Mouse (Mus musculus) neural tube, embryonic 13.5 days (tissue): ENCODE measurements at regions not wholly inside any gene's neighbourhood (a gene's known extent, or its start where the extent isn't known, plus 50 kb on each side); places are given as distances from the start of the nearest gene placed in this dataset.

Experiments
- ATAC-seq: fragments of 200-750 bp; cut with Nextera tagmentation; 2 replicates; pipeline ENCODE4 v1.8.0; 2017; ENCODE audit warnings: low read depth, mild to moderate bottlenecking, moderate TSS enrichment, moderate library complexity
- H3K27ac ChIP-seq: fragments of 300-500 bp; sonication (generic); replicated peaks from 2 replicates; pipeline ENCODE4 v1.5.1; 2015; ENCODE audit warnings: moderate library complexity, mild to moderate bottlenecking, inconsistent platforms
- H3K27me3 ChIP-seq: fragments of 300-500 bp; sonication (generic); 2 replicates; pipeline ENCODE4 v1.6.1; 2015; ENCODE audit warnings: mild to moderate bottlenecking, inconsistent platforms
- H3K36me3 ChIP-seq: fragments of 300-500 bp; sonication (generic); 2 replicates; pipeline ENCODE4 v1.6.1; 2015; ENCODE audit warnings: mild to moderate bottlenecking, inconsistent platforms
- H3K4me1 ChIP-seq: fragments of 300-500 bp; sonication (generic); replicated peaks from 2 replicates; pipeline ENCODE4 v1.6.1; 2015; ENCODE audit warnings: inconsistent platforms
- H3K4me2 ChIP-seq: fragments of 300-500 bp; sonication (generic); 2 replicates; pipeline ENCODE4 v1.6.1; 2015; ENCODE audit warnings: inconsistent platforms, mild to moderate bottlenecking, moderate library complexity
- H3K4me3 ChIP-seq: fragments of 300-500 bp; sonication (generic); 2 replicates; pipeline ENCODE4 v1.5.1; 2015; ENCODE audit warnings: mild to moderate bottlenecking, inconsistent platforms
- H3K9ac ChIP-seq: fragments of 300-500 bp; sonication (generic); 2 replicates; pipeline ENCODE4 v1.6.1; 2015; ENCODE audit warnings: moderate library complexity, mild to moderate bottlenecking, inconsistent platforms
- H3K9me3 ChIP-seq: fragments of 300-500 bp; sonication (generic); 2 replicates; pipeline ENCODE4 v1.6.1; 2016; ENCODE audit warnings: inconsistent platforms
- WGBS: fragments of 180-500 bp; shearing (Covaris S2); methylation state at CpG from one replicate; pipeline ENCODE4 v1.1.7; 2015; 5-methylcytosine and 5-hydroxymethylcytosine counted together

DNA sequence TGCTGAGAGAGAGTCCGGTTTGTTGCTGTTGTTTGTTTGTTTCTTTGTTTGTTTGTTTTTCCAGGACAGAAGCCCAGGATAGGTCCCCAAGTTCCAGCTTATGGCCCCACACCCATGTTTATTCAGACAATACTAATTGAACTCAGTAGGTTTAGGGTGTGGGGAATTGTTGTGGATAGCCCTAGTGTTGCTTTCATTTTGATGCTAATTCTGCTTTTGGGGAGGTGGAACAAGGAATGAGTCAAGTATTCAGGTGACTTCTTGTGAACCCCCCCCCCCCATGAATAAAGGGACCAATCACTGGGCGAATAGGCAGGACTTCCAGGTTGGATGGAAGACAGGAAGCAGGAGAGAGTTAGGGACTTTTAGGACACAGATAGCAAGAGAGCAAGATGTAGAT is 75.0 kb upstream of the Intu start:
- Histone ChIP-seq H3K4me3 (no peak overlapping the region), H3K9ac (no peak overlapping the region), H3K36me3 (no peaks in the 10 kb centered on the region), H3K9me3 (no peaks in the 10 kb centered on the region), H3K4me1 (peaks cover 5% of the 10 kb centered on the region), H3K4me2 (no peak overlapping the region), H3K27me3 (no peaks in the 10 kb centered on the region), H3K27ac (no peak overlapping the region)
- no peak for ATAC-seq
- WGBS, result 81% methylated on average over 2 of the region's 2 CpGs

DNA sequence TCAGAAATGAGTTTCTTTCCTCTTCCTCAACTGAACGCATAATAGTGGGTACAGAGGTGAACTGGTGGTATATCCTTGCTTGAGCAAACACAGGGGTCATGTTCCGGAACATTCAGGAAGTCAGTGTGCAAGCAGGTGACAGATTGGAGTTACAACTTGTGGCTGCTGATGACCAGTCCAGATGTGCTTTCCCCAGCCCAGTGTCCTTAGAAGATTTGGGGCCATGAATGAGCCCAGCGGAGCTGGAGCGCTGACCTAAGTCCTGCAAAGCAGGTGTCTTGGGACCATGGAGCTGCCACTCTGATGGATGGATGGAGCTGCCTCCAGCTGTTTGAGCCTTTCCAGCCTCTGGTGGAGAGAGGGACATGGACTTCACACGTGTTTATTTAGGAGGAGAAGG is 72.6 kb upstream of the Intu start:
- Histone ChIP-seq H3K27ac (no peak overlapping the region), H3K27me3 (no peaks in the 10 kb centered on the region), H3K9me3 (no peaks in the 10 kb centered on the region), H3K9ac (no peak overlapping the region), H3K4me2 (no peak overlapping the region), H3K4me3 (no peak overlapping the region), H3K4me1 (peaks cover 4% of the 10 kb centered on the region), H3K36me3 (no peaks in the 10 kb centered on the region)
- ATAC-seq, result no peak
- 80% methylated on average over 5 of the region's 5 CpGs for WGBS

DNA sequence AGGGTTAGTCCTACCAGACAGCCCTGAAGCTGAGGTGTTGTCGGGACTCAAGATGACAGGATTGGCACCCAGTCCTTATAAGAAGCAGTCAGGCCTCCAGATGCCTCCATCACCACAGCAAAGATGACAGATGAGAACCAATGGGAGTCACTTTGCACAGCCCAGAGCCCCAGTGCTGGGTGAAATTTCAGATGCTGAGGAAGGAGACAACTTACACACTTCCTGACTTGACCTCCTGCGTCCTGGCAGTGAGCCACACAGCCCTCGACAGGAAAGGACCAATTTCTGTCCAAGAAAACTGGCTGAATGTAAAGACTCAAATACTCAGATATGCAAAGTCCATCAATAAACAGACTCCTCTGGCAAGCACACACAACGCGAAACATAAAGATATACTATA is 67.6 kb upstream of the Intu start:
- H3K27me3 ChIP-seq, result no peaks in the 10 kb centered on the region
- H3K9me3 ChIP-seq, result no peaks in the 10 kb centered on the region
- H3K27ac ChIP-seq, result no peak overlapping the region
- 84% methylated on average over 5 of the region's 5 CpGs for WGBS
- H3K4me2 ChIP-seq, result no peak overlapping the region
- no peak for ATAC-seq
- no peak overlapping the region for H3K4me3 ChIP-seq
- H3K9ac ChIP-seq, result no peak overlapping the region
- H3K36me3 ChIP-seq, result no peaks in the 10 kb centered on the region
- no peaks in the 10 kb centered on the region for H3K4me1 ChIP-seq

DNA sequence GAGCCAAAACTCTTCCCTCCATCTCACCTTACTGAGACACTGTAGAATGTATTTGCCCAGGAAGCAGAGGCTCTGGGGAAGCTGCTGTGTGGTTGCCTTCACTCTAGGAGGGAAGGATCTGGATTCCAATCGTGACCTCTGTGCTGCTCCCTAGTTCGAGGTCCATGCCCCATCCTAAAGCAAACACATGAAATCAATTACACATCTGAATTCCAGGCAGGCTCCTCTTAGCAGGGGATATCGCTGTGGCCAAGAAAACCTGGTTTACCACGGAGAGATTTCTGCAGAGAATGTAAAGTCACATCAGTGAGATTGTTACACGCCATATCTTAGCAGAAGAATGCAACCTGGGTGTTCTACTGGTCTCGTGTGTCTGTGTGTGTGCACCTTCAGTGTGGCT is 61.0 kb upstream of the Intu start:
- no peaks in the 10 kb centered on the region for H3K9me3 ChIP-seq
- 72% methylated on average over 6 of the region's 6 CpGs for WGBS
- no peak for ATAC-seq

DNA sequence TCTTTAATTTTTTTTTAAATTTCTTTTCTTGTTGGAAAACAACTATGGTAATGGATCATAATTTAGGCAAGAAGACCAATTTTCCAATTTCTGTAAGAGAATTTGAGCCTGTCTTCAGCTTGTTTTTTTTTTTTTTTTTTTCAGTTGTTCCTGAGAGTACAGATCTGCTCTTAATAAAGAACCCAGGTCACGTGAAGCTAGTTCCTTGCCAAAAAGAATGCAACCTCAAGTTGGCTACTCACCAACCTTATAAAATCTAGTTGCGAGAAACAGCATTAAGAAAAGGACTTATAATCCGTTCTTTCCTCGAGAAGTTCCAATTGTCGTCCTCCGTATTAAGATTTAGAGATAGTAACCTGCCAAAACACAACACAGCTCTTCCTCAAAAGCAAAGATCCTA is 58.3 kb upstream of the Intu start:
- no peak overlapping the region for H3K9ac ChIP-seq
- no peaks in the 10 kb centered on the region for H3K36me3 ChIP-seq
- no peaks in the 10 kb centered on the region for H3K27me3 ChIP-seq
- no peak overlapping the region for H3K27ac ChIP-seq
- WGBS, result 89% methylated on average over 6 of the region's 6 CpGs
- no peaks in the 10 kb centered on the region for H3K9me3 ChIP-seq
- H3K4me3 ChIP-seq, result no peak overlapping the region
- ATAC-seq, result no peak
- H3K4me1 ChIP-seq, result no peaks in the 10 kb centered on the region
- no peak overlapping the region for H3K4me2 ChIP-seq

More for the DNA sequence above, 61.0 kb upstream of the Intu start:
- H3K4me2 ChIP-seq, result no peak overlapping the region
- no peak overlapping the region for H3K9ac ChIP-seq
- H3K4me1 ChIP-seq, result no peaks in the 10 kb centered on the region
- no peaks in the 10 kb centered on the region for H3K36me3 ChIP-seq
- no peak overlapping the region for H3K27ac ChIP-seq
- H3K27me3 ChIP-seq, result no peaks in the 10 kb centered on the region
- H3K4me3 ChIP-seq, result no peak overlapping the region

DNA sequence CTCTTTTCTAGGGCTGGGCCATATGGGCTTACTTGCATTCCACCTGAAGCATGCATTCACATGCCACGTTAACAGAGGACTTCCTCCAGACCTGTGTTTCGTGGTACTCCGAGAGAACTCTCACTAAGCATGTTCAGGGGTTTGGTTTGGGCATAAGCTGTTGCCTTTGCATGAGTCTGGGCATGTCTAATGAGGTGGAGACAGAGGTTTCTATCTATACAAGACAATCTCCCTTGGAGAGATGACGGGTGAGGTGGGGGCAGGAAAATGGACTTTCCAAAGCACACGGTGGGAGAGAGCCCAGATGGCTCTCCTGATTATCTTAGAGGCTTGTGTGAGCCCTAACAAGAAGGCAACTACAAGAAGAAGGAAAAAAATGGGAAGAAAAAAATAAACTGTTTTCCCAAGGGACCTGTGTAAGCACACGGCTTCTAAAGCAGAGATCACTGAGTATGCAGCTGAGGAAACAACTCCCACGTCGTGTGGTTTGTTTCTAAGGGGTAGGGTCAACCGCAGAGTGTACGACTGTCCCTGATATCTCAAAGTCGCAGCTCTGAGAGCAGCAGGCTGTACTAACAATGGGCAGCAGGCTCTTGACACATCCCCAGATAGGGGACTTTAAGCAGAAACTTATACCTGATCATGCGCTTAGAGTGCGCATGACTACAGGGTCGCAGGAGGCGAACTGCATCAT is 50.7 kb upstream of the Intu start:
- no peak overlapping the region for H3K9ac ChIP-seq
- H3K27me3 ChIP-seq, result no peaks in the 10 kb centered on the region
- H3K4me3 ChIP-seq, result no peak overlapping the region
- ATAC-seq, result no peak
- H3K27ac ChIP-seq, result no peak overlapping the region
- H3K9me3 ChIP-seq, result no peaks in the 10 kb centered on the region
- WGBS, result 82% methylated on average over 15 of the region's 15 CpGs
- no peaks in the 10 kb centered on the region for H3K4me1 ChIP-seq
- H3K36me3 ChIP-seq, result no peaks in the 10 kb centered on the region
- no peak overlapping the region for H3K4me2 ChIP-seq
